Mouse (Mus musculus) erythroblast, embryonic 14.5 days (primary cell): ENCODE data around the gene Adcy1. TPM values are rescaled to one million over a fixed set of nuclear protein-coding genes. Genes with fewer than 3 reads are reported as not detected.
A peak's percentile ranks its signal among the peaks of the same experiment; 100 is the strongest.
"Not testable (repeated sequence)": the region's sequence is repeated elsewhere in the genome, so short reads cannot be mapped to it uniquely, and the experiment has no call there.

Experiments
- H3K27me3 ChIP-seq: 2 replicates; pipeline ENCODE4 v1.6.1; 2012; ENCODE audit warnings: inconsistent platforms; ENCODE audit not compliant: control insufficient read depth
- H3K36me3 ChIP-seq: 2 replicates; pipeline ENCODE4 v1.6.1; 2012; ENCODE audit warnings: mild to moderate bottlenecking, inconsistent platforms; ENCODE audit not compliant: control insufficient read depth
- H3K4me1 ChIP-seq: 2 replicates; pipeline ENCODE4 v1.6.1; 2012; ENCODE audit warnings: inconsistent platforms; ENCODE audit not compliant: control insufficient read depth
- H3K4me3 ChIP-seq: replicated peaks from 2 replicates; pipeline ENCODE3; 2012; ENCODE audit warnings: moderate library complexity, mild to moderate bottlenecking, inconsistent platforms
- H3K9me3 ChIP-seq: 2 replicates; pipeline ENCODE4 v1.6.1; 2012; ENCODE audit warnings: low read length, inconsistent platforms, mixed read lengths; ENCODE audit not compliant: control insufficient read depth
- GATA1 ChIP-seq: IDR thresholded peaks from 2 replicates; pipeline ENCODE4 v1.6.1; 2012; ENCODE audit warnings: low read length, inconsistent platforms, mixed read lengths
- TAL1 ChIP-seq: IDR thresholded peaks from 3 replicates; pipeline ENCODE4 v1.6.1; 2012; ENCODE audit warnings: low read length, inconsistent platforms, mixed read lengths
- polyA plus RNA-seq: library from polyadenylated mRNA; stranded (reverse); fragments of >175 nt; gene quantifications from 2 replicates; pipeline ENCODE4 v1.2.3, GENCODE M21; 2012

Gene Adcy1
- polyA plus RNA-seq, 1 experiment = under 0.01 TPM

GRCm38 (mm10) chr11:7212126-7212798 lies 149.0 kb downstream of the Adcy1 start:
- H3K4me3 ChIP-seq = no peak overlapping the region
- H3K36me3 ChIP-seq = no peaks in the 10 kb centered on the region
- peaks cover 36% of the 10 kb centered on the region for H3K27me3 ChIP-seq
- no peaks in the 10 kb centered on the region for H3K9me3 ChIP-seq
- TF ChIP-seq GATA1 (no peak), TAL1 (no peak)
- H3K4me1 ChIP-seq = no peaks in the 10 kb centered on the region

- TF ChIP-seq GATA1 = no peak
- TF ChIP-seq TAL1 = no peak
- no peaks in the 10 kb centered on the region for H3K4me1 ChIP-seq
- H3K36me3 ChIP-seq = no peaks in the 10 kb centered on the region
- H3K27me3 ChIP-seq = peaks cover 36% of the 10 kb centered on the region
- peak overlapping the region; percentile 27 for H3K4me3 ChIP-seq
- no peaks in the 10 kb centered on the region for H3K9me3 ChIP-seq
Measured at GRCm38 (mm10) chr11:7213161-7213500, 149.8 kb downstream of the Adcy1 start.

- Histone ChIP-seq H3K27me3 (peaks cover 36% of the 10 kb centered on the region), H3K4me1 (no peaks in the 10 kb centered on the region), H3K9me3 (no peaks in the 10 kb centered on the region), H3K36me3 (no peaks in the 10 kb centered on the region), H3K4me3 (peak within 1 kb of the TSS; percentile 27)
- no peak for TF ChIP-seq GATA1
- TF ChIP-seq TAL1 = no peak
Measured at GRCm38 (mm10) chr11:7213501-7214341, 150.4 kb downstream of the Adcy1 start, which contains the start of gene Igfbp3. Gene Igfbp3, minus strand, starts transcription at chr11:7213923.

GRCm38 (mm10) chr11:7214342-7214660 lies 151.0 kb downstream of the Adcy1 start:
- Histone ChIP-seq H3K36me3 (no peaks in the 10 kb centered on the region), H3K4me3 (no peak overlapping the region), H3K4me1 (no peaks in the 10 kb centered on the region), H3K9me3 (no peaks in the 10 kb centered on the region), H3K27me3 (peaks cover 36% of the 10 kb centered on the region)
- TF ChIP-seq TAL1 (no peak), GATA1 (no peak)

GRCm38 (mm10) chr11:7214761-7215160 lies 151.5 kb downstream of the Adcy1 start:
- no peaks in the 10 kb centered on the region for H3K9me3 ChIP-seq
- TF ChIP-seq TAL1 = no peak
- no peak for TF ChIP-seq GATA1
- peaks cover 36% of the 10 kb centered on the region for H3K27me3 ChIP-seq
- H3K4me3 ChIP-seq = no peak overlapping the region
- H3K4me1 ChIP-seq = no peaks in the 10 kb centered on the region
- H3K36me3 ChIP-seq = no peaks in the 10 kb centered on the region

- TF ChIP-seq TAL1 (no peak), GATA1 (no peak)
- Histone ChIP-seq H3K27me3 (peaks cover 36% of the 10 kb centered on the region), H3K9me3 (no peaks in the 10 kb centered on the region), H3K36me3 (no peaks in the 10 kb centered on the region), H3K4me3 (no peak overlapping the region), H3K4me1 (no peaks in the 10 kb centered on the region)
Measured at GRCm38 (mm10) chr11:7215703-7216102, 152.4 kb downstream of the Adcy1 start.

GRCm38 (mm10) chr11:7221826-7222225 lies 158.5 kb downstream of the Adcy1 start:
- not testable (repeated sequence) for H3K36me3 ChIP-seq, H3K9me3 ChIP-seq, H3K4me1 ChIP-seq, H3K4me3 ChIP-seq, H3K27me3 ChIP-seq

GRCm38 (mm10) chr11:7226200-7226599 lies 162.9 kb downstream of the Adcy1 start:
- no peak for TF ChIP-seq GATA1
- no peak for TF ChIP-seq TAL1
- H3K36me3 ChIP-seq = no peaks in the 10 kb centered on the region
- H3K4me3 ChIP-seq = no peak overlapping the region
- H3K4me1 ChIP-seq = no peaks in the 10 kb centered on the region
- no peaks in the 10 kb centered on the region for H3K9me3 ChIP-seq
- H3K27me3 ChIP-seq = no peaks in the 10 kb centered on the region

GRCm38 (mm10) chr11:7226810-7227550 lies 163.7 kb downstream of the Adcy1 start:
- no peaks in the 10 kb centered on the region for H3K27me3 ChIP-seq
- TF ChIP-seq TAL1 (no peak), GATA1 (no peak)
- no peak overlapping the region for H3K4me3 ChIP-seq
- no peaks in the 10 kb centered on the region for H3K36me3 ChIP-seq
- H3K9me3 ChIP-seq = no peaks in the 10 kb centered on the region
- no peaks in the 10 kb centered on the region for H3K4me1 ChIP-seq
